Mouse (Mus musculus): ENCODE measurements around the gene Zfp386. TPM values are rescaled to one million over a fixed set of nuclear protein-coding genes. Genes with fewer than 3 reads are reported as not detected.
"Not testable (repeated sequence)": the region's sequence is repeated elsewhere in the genome, so short reads cannot be mapped to it uniquely, and the experiment has no call there.

The Zfp386 gene
- 26.9 and 28.2 TPM in 2 replicates for polyA plus RNA-seq (2015; fragmentation: Nextera tagmentation; extraction: Ambion mirVana)

DNA sequence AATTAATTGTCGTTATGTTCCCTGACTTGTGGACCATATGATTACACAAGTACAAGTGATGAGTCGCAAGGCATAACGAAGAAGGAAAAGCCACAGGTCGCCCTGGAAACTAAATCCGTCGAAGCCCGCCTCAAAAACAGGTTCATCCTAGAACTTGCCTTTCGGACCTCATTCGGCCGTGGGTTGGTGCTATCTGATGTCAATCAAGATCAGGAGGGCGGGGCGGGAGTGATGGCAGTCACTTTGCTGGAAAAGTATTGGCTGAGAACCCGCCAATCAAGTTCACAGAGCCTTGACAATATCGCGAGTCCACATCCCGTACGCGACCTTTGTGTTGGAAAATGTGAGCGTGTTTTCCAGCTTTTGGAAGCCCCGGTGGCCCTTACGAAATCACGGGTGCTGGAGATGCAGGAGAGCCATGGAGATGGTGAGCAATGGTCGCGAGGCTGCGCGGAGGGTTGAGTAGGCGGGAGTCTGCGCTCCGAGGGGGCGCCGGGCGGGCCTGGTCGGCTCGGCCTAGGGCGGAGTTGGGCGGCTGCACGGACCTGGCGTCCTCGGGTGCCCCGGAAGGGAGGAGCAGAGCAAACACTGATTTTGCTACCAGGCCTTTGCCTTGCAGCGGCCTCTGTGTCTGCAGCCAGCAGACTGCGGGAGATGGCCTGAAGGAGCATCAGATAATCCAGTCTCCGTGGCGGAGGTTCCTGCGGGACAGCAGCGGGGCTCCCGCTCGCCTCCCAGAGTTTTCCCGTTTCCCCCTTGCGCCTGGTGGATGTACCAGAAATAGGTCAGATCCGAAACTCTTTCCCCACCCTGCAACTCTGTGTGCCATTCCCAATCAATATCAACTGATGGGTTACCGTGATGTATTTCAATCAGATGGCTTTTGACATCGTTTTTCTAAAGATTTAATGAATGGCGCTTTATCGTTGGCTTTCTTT, at the start of gene Zfp386:
Gene Zfp386, plus strand, starts transcription at position 285 of the 938 bp plus-strand sequence.
- WGBS = under 1% methylated on average over 55 of the region's 55 CpGs
- no peaks in the 10 kb centered on the region for H3K36me3 ChIP-seq (ENCODE audit: insufficient read depth, low read length)
- DNase-seq (ENCODE audit: low spot score) (peak; percentile 99), ATAC-seq (peak; percentile 99)
- peak within 1 kb of the TSS; percentile 96 for H3K27ac ChIP-seq (ENCODE audit: low read length)
- H3K9me3 ChIP-seq (ENCODE audit: low read length) = no peaks in the 10 kb centered on the region
- H3K4me1 ChIP-seq (ENCODE audit: insufficient read depth, low read depth, low read length) = peaks cover 7% of the 10 kb centered on the region; the same call in 1 of the 2 replicates
- TF ChIP-seq CTCF (IDR thresholded peaks at IDR 0.05) (no peak), EP300 (IDR thresholded peaks at IDR 0.05) (peak; percentile 60; the same call in 1 of the 2 replicates)
- peak within 1 kb of the TSS; percentile 65 for H3K4me2 ChIP-seq (replicated peaks; ENCODE audit: low read depth, low read length)
- H3K4me3 ChIP-seq (ENCODE audit: low read depth, low read length) = peak within 1 kb of the TSS; percentile 72
- peak within 1 kb of the TSS; percentile 82 for H3K9ac ChIP-seq (replicated peaks; ENCODE audit: low read depth)
- no peaks in the 10 kb centered on the region for H3K27me3 ChIP-seq (replicated peaks; ENCODE audit: insufficient read depth, low read length)

GRCm38 (mm10) chr12:115999784-116000183, 47.7 kb upstream of the Zfp386 start:
- 69% methylated on average over 3 of the region's 3 CpGs for WGBS
- H3K4me1 ChIP-seq (ENCODE audit: insufficient read depth, low read depth, low read length); H3K27me3 ChIP-seq (replicated peaks; ENCODE audit: insufficient read depth, low read length); H3K27ac ChIP-seq (ENCODE audit: low read length); H3K4me2 ChIP-seq (replicated peaks; ENCODE audit: low read depth, low read length); H3K36me3 ChIP-seq (ENCODE audit: insufficient read depth, low read length); ATAC-seq; DNase-seq (ENCODE audit: low spot score); H3K9ac ChIP-seq (replicated peaks; ENCODE audit: low read depth); H3K4me3 ChIP-seq (ENCODE audit: low read depth, low read length); H3K9me3 ChIP-seq (ENCODE audit: low read length): not testable (repeated sequence)

- not testable (repeated sequence) for H3K4me2 ChIP-seq (replicated peaks; ENCODE audit: low read depth, low read length); H3K4me3 ChIP-seq (ENCODE audit: low read depth, low read length); H3K9ac ChIP-seq (replicated peaks; ENCODE audit: low read depth); H3K9me3 ChIP-seq (ENCODE audit: low read length); H3K4me1 ChIP-seq (ENCODE audit: insufficient read depth, low read depth, low read length); DNase-seq (ENCODE audit: low spot score); H3K27ac ChIP-seq (ENCODE audit: low read length); H3K27me3 ChIP-seq (replicated peaks; ENCODE audit: insufficient read depth, low read length); ATAC-seq; H3K36me3 ChIP-seq (ENCODE audit: insufficient read depth, low read length)
- WGBS = 72% methylated on average over 1 of the region's 1 CpGs
Observed at GRCm38 (mm10) chr12:116002946-116003345, 44.6 kb upstream of the Zfp386 start.

DNA sequence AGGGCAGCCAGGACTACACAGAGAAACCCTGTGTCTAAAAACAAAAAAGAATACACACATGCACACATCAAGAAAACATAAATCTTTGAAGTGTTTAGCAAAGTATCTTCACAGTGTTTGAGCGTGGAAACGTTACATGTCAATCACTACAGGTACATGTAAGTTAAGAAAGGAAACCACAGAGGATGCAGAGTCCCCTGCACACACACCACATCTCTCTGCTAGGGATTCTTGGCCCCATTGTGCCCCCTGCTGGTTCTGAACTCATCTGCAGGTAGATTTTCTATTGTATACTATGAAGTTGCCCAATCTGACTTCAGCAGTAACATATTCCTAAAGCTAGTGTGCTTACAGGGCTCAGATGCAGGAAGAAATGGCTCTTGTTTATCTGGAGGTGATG, 36.7 kb upstream of the Zfp386 start:
- Histone ChIP-seq H3K9ac (replicated peaks; ENCODE audit: low read depth) (no peak overlapping the region), H3K4me1 (ENCODE audit: insufficient read depth, low read depth, low read length) (no peaks in the 10 kb centered on the region), H3K27ac (ENCODE audit: low read length) (no peak overlapping the region), H3K4me3 (ENCODE audit: low read depth, low read length) (no peak overlapping the region), H3K4me2 (replicated peaks; ENCODE audit: low read depth, low read length) (no peak overlapping the region), H3K36me3 (ENCODE audit: insufficient read depth, low read length) (no peaks in the 10 kb centered on the region), H3K9me3 (ENCODE audit: low read length) (no peaks in the 10 kb centered on the region), H3K27me3 (replicated peaks; ENCODE audit: insufficient read depth, low read length) (no peaks in the 10 kb centered on the region)
- ATAC-seq = no peak
- 76% methylated on average over 2 of the region's 2 CpGs for WGBS
- TF ChIP-seq CTCF (IDR thresholded peaks at IDR 0.05) (no peak), EP300 (IDR thresholded peaks at IDR 0.05) (no peak)
- DNase-seq (ENCODE audit: low spot score) = peak; percentile 4

GRCm38 (mm10) chr12:116028095-116028494, 19.4 kb upstream of the Zfp386 start:
- Histone ChIP-seq H3K36me3 (ENCODE audit: insufficient read depth, low read length) (no peaks in the 10 kb centered on the region), H3K4me2 (replicated peaks; ENCODE audit: low read depth, low read length) (no peak overlapping the region), H3K9me3 (ENCODE audit: low read length) (no peaks in the 10 kb centered on the region), H3K27me3 (replicated peaks; ENCODE audit: insufficient read depth, low read length) (no peaks in the 10 kb centered on the region), H3K4me1 (ENCODE audit: insufficient read depth, low read depth, low read length) (no peaks in the 10 kb centered on the region), H3K4me3 (ENCODE audit: low read depth, low read length) (no peak overlapping the region), H3K27ac (ENCODE audit: low read length) (no peak overlapping the region), H3K9ac (replicated peaks; ENCODE audit: low read depth) (no peak overlapping the region)
- WGBS = 49% methylated on average over 2 of the region's 2 CpGs
- ATAC-seq (no peak), DNase-seq (ENCODE audit: low spot score) (no peak)
- TF ChIP-seq EP300 (IDR thresholded peaks at IDR 0.05) (no peak), CTCF (IDR thresholded peaks at IDR 0.05) (peak; percentile 77)

- no peak for DNase-seq (ENCODE audit: low spot score)
Observed at GRCm38 (mm10) chr12:116035346-116035745, 12.2 kb upstream of the Zfp386 start.

More at GRCm38 (mm10) chr12:116035346-116035745, 12.2 kb upstream of the Zfp386 start:
- 63% methylated on average over 5 of the region's 5 CpGs for WGBS
- ATAC-seq = no peak
- H3K27me3 ChIP-seq (replicated peaks; ENCODE audit: insufficient read depth, low read length) = no peaks in the 10 kb centered on the region
- H3K36me3 ChIP-seq (ENCODE audit: insufficient read depth, low read length) = no peaks in the 10 kb centered on the region
- no peak for TF ChIP-seq EP300 (IDR thresholded peaks at IDR 0.05)
- TF ChIP-seq CTCF (IDR thresholded peaks at IDR 0.05) = no peak
- H3K4me2 ChIP-seq (replicated peaks; ENCODE audit: low read depth, low read length) = no peak overlapping the region
- no peak overlapping the region for H3K9ac ChIP-seq (replicated peaks; ENCODE audit: low read depth)
- no peaks in the 10 kb centered on the region for H3K9me3 ChIP-seq (ENCODE audit: low read length)
- no peak overlapping the region for H3K27ac ChIP-seq (ENCODE audit: low read length)
- no peak overlapping the region for H3K4me3 ChIP-seq (ENCODE audit: low read depth, low read length)
- H3K4me1 ChIP-seq (ENCODE audit: insufficient read depth, low read depth, low read length) = no peaks in the 10 kb centered on the region
